Mouse (Mus musculus) embryonic fibroblast, embryonic 13.5 days (primary cell): Measurements from ENCODE around the gene St3gal4.

Experiments
- CTCF ChIP-seq: IDR thresholded peaks from 2 replicates; pipeline ENCODE4 v1.5.1; 2011; ENCODE audit warnings: mild to moderate bottlenecking, control low read depth, low read length, moderate library complexity, borderline replicate concordance; ENCODE audit not compliant: insufficient read depth
- POLR2A ChIP-seq: IDR thresholded peaks from 2 replicates; pipeline ENCODE4 v1.6.1; 2011; ENCODE audit warnings: low read depth, mild to moderate bottlenecking, control low read depth, low read length, moderate library complexity

DNA sequence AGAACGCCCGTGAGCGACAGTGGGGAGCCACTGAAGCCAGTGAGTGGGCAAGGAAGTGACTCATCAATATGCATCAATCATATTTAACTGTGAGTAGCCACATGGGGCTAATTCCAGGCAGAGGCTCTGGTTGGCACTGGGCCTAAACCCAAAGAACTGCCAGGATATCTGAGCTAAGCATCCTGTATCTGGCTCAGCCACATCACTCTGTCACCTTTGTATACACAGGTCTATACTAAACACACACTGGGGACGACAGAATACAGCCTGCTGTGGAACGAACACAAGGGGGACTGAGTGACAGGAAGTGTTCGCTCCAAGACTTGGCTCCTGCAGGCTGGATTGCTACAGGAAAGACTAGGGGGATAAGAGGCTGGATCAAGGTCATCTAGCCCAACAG, 16.5 kb upstream of the St3gal4 start:
- TF ChIP-seq POLR2A, result no peak
- no peak for TF ChIP-seq CTCF
